Mouse (Mus musculus): ENCODE data around the gene 4930503B20Rik. TPM values are rescaled to one million over a fixed set of nuclear protein-coding genes. Genes with fewer than 3 reads are reported as not detected.

The 4930503B20Rik gene
- total RNA-seq, 2 experiments from 2014 or later, result not detected

GRCm38 (mm10) chr3:146599198-146599900 is 51.8 kb downstream of the 4930503B20Rik start:
- DNase-seq (ENCODE audit: low spot score in 2 of 2), result no peak

GRCm38 (mm10) chr3:146598411-146598810 is 52.7 kb downstream of the 4930503B20Rik start:
- no peak for DNase-seq (ENCODE audit: low spot score in 2 of 2)

- DNase-seq (ENCODE audit: low spot score in 2 of 2), result no peak
Measured at GRCm38 (mm10) chr3:146596864-146597263, 54.3 kb downstream of the 4930503B20Rik start.

- DNase-seq (ENCODE audit: low spot score in 2 of 2), result no peak
Measured at GRCm38 (mm10) chr3:146596387-146596786, 54.7 kb downstream of the 4930503B20Rik start.

- no peak for DNase-seq (ENCODE audit: low spot score in 2 of 2)
Measured at GRCm38 (mm10) chr3:146595440-146595839, 55.7 kb downstream of the 4930503B20Rik start.

Other genes starting within 250 kb of the 4930503B20Rik start
- 1 to 10 TPM; 6.4 to 6.6 TPM for gene Ssx2ip, start 246.7 kb downstream of the 4930503B20Rik start, total RNA-seq (2021)
- 1 to 10 TPM; 5.3 to 8.2 TPM for gene Ctbs, start 201.5 kb downstream of the 4930503B20Rik start, total RNA-seq (2021)
- 1 to 10 TPM; 2.7 to 3.3 TPM for gene Spata1, start 151.6 kb downstream of the 4930503B20Rik start, total RNA-seq (2021)
- 100 to 1,000 TPM; 264 to 272 TPM for gene Gng5, start 151.5 kb downstream of the 4930503B20Rik start, total RNA-seq (2021)
- 10 to 100 TPM; 23.4 to 28.9 TPM for gene Rpf1, start 129.9 kb downstream of the 4930503B20Rik start, total RNA-seq (2021)
- under 1 TPM in 1 of 2 experiments, not detected in 1; 0.53 TPM for gene Uox, start 80.9 kb downstream of the 4930503B20Rik start, total RNA-seq (2021)
- gene Dnase2b, start 35.7 kb downstream of the 4930503B20Rik start, total RNA-seq (2021), result not detected
- gene Samd13, start 34.3 kb upstream of the 4930503B20Rik start, total RNA-seq (2021), result under 1 TPM in 1 of 2 experiments, not detected in 1; 0.58 TPM
- 100 to 1,000 TPM in 1 of 2 experiments, 10 to 100 TPM in 1; 99.8 to 120 TPM for gene Prkacb, start 161.7 kb upstream of the 4930503B20Rik start, total RNA-seq (2021)
- gene Ttll7, start 201.1 kb upstream of the 4930503B20Rik start, total RNA-seq (2021), result 1 to 10 TPM; 5.1 to 7.7 TPM